Mouse (Mus musculus) ES-Bruce4 (cell line): Measurements from ENCODE around the gene Ryk. TPM values are rescaled to one million over a fixed set of nuclear protein-coding genes. Genes with fewer than 3 reads are reported as not detected.

ENCODE experiments used
- H3K27ac ChIP-seq: 2 replicates; pipeline ENCODE4 v1.5.1; 2012; ENCODE audit warnings: low read length, inconsistent platforms; ENCODE audit not compliant: insufficient read depth
- H3K27me3 ChIP-seq: 2 replicates; pipeline ENCODE4 v1.6.1; 2012; ENCODE audit warnings: mild to moderate bottlenecking, low read length, inconsistent platforms; ENCODE audit not compliant: control insufficient read depth, poor library complexity, insufficient read depth, severe bottlenecking
- H3K36me3 ChIP-seq: 2 replicates; pipeline ENCODE4 v1.6.1; 2012; ENCODE audit warnings: inconsistent platforms, mild to moderate bottlenecking, low read length, moderate library complexity; ENCODE audit not compliant: control insufficient read depth, poor library complexity, insufficient read depth, severe bottlenecking
- H3K4me1 ChIP-seq: one replicate; pipeline ENCODE4 v1.8.1; 2011; ENCODE audit warnings: low read length; ENCODE audit not compliant: control insufficient read depth, insufficient read depth
- H3K4me3 ChIP-seq: 2 replicates; pipeline ENCODE4 v1.5.1; 2011; ENCODE audit warnings: low read depth, mild to moderate bottlenecking, low read length
- H3K9ac ChIP-seq: 2 replicates; pipeline ENCODE4 v1.6.1; 2012; ENCODE audit warnings: low read depth, mild to moderate bottlenecking, inconsistent platforms; ENCODE audit not compliant: poor library complexity, severe bottlenecking
- H3K9me3 ChIP-seq: replicated peaks from 2 replicates; pipeline ENCODE4 v1.6.1; 2012; ENCODE audit warnings: mild to moderate bottlenecking, low read length, inconsistent platforms; ENCODE audit not compliant: control insufficient read depth, poor library complexity, insufficient read depth, severe bottlenecking
- CTCF ChIP-seq: IDR thresholded peaks from one replicate; pipeline ENCODE4 v1.8.1; 2011; ENCODE audit warnings: low read depth, low read length
- EP300 ChIP-seq: IDR thresholded peaks from 2 replicates; pipeline ENCODE4 v1.6.1; 2011; ENCODE audit warnings: low read depth, low read length; ENCODE audit not compliant: insufficient read depth
- POLR2A ChIP-seq: IDR thresholded peaks from one replicate; pipeline ENCODE4 v1.8.1; 2011; ENCODE audit warnings: low read length; ENCODE audit not compliant: insufficient read depth
- polyA plus RNA-seq: library from polyadenylated mRNA; stranded (reverse); fragments of >200 nt; gene quantifications from 2 replicates; pipeline ENCODE4 v1.2.4, GENCODE M21; 2011; ENCODE audit warnings: low read depth; ENCODE audit not compliant: missing spikeins, insufficient read depth, insufficient read length

Ryk gene
- polyA plus RNA-seq, 1 experiment, result 85.3 TPM

- H3K9ac ChIP-seq, result no peak overlapping the region
- H3K27ac ChIP-seq, result no peak overlapping the region
- H3K36me3 ChIP-seq, result no peaks in the 10 kb centered on the region
- no peaks in the 10 kb centered on the region for H3K9me3 ChIP-seq
- H3K4me1 ChIP-seq, result no peaks in the 10 kb centered on the region
- no peak overlapping the region for H3K4me3 ChIP-seq
- TF ChIP-seq EP300, result no peak
- no peaks in the 10 kb centered on the region for H3K27me3 ChIP-seq
Observed at GRCm38 (mm10) chr9:102922866-102923434, 88.2 kb downstream of the Ryk start.

- H3K27me3 ChIP-seq, result no peaks in the 10 kb centered on the region
- no peaks in the 10 kb centered on the region for H3K4me1 ChIP-seq
- TF ChIP-seq CTCF (no peak), EP300 (no peak), POLR2A (no peak)
- H3K9ac ChIP-seq, result no peak overlapping the region
- H3K4me3 ChIP-seq, result no peak overlapping the region
- H3K27ac ChIP-seq, result no peak overlapping the region
- H3K9me3 ChIP-seq, result no peaks in the 10 kb centered on the region
- no peaks in the 10 kb centered on the region for H3K36me3 ChIP-seq
Observed at GRCm38 (mm10) chr9:102923836-102924235, 89.1 kb downstream of the Ryk start.

DNA sequence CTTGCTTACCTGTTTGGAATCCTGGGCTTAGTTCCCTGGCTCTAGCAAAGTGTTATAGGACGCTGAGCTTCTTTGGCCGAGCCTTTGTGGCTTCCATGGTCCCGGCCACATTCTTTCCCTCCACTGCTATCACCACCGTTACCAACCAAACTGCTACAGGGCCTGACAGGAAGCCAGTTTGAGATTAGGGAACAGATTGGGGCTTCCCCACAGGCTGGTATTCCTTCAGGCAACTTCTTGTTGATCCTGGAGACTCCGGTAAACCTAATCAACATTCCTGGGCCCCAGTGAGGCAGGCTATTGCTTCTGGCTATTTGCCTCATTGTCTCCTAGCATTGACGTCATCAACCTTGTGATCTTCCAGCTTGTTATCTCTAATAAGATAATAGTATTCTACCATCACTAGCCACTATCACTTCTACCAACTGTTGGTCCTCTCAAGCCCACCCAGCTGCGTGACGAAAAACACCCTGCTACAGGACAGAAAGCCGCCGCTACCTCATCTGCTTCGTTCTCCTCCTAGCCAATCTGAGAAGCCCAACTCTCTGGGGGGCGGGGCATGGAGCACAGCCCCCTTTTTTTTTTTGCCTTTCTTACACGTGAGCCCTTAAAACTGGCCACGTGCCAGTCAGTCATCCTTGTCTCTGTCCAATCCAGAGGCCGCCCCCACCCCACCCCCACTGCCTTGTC is 90.1 kb downstream of the Ryk start:
- no peaks in the 10 kb centered on the region for H3K9me3 ChIP-seq
- no peaks in the 10 kb centered on the region for H3K27me3 ChIP-seq
- no peak overlapping the region for H3K9ac ChIP-seq
- H3K4me3 ChIP-seq, result peak overlapping the region; percentile 42
- no peaks in the 10 kb centered on the region for H3K4me1 ChIP-seq
- TF ChIP-seq EP300 (0 out of 2 replicates have a peak, but pooled peaks have one; percentile 4), POLR2A (no peak)
- no peaks in the 10 kb centered on the region for H3K36me3 ChIP-seq
- no peak overlapping the region for H3K27ac ChIP-seq

DNA sequence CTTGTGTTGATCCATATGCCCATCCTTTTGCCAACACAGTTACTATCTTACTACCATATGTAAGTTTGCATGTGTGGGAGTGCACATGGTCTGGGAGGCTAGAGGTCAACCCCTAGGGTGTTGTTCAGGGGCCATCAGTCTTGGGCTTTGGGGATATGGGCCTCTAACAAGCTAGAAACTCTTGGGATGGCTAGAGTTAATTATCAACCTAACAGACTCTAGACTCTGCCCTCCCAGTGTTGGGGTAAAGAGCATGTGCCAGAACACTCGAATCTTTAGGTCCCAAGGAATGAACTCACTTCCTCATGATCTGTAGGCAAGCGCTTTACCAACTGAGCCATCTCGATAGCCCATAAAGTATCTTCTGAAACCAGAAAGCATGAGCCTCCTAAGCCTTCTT is 91.4 kb downstream of the Ryk start:
- Histone ChIP-seq H3K4me3 (no peak overlapping the region), H3K27ac (no peak overlapping the region), H3K9me3 (no peaks in the 10 kb centered on the region), H3K9ac (no peak overlapping the region), H3K36me3 (no peaks in the 10 kb centered on the region), H3K27me3 (no peaks in the 10 kb centered on the region), H3K4me1 (no peaks in the 10 kb centered on the region)
- no peak for TF ChIP-seq EP300
- no peak for TF ChIP-seq POLR2A
- TF ChIP-seq CTCF, result no peak

- Histone ChIP-seq H3K4me1 (no peaks in the 10 kb centered on the region), H3K9me3 (no peaks in the 10 kb centered on the region), H3K36me3 (no peaks in the 10 kb centered on the region), H3K27me3 (no peaks in the 10 kb centered on the region), H3K4me3 (no peak overlapping the region), H3K27ac (no peak overlapping the region), H3K9ac (no peak overlapping the region)
- TF ChIP-seq EP300, result no peak
- TF ChIP-seq POLR2A, result no peak
- TF ChIP-seq CTCF, result no peak
Observed at GRCm38 (mm10) chr9:102929776-102930175, 95.1 kb downstream of the Ryk start.

DNA sequence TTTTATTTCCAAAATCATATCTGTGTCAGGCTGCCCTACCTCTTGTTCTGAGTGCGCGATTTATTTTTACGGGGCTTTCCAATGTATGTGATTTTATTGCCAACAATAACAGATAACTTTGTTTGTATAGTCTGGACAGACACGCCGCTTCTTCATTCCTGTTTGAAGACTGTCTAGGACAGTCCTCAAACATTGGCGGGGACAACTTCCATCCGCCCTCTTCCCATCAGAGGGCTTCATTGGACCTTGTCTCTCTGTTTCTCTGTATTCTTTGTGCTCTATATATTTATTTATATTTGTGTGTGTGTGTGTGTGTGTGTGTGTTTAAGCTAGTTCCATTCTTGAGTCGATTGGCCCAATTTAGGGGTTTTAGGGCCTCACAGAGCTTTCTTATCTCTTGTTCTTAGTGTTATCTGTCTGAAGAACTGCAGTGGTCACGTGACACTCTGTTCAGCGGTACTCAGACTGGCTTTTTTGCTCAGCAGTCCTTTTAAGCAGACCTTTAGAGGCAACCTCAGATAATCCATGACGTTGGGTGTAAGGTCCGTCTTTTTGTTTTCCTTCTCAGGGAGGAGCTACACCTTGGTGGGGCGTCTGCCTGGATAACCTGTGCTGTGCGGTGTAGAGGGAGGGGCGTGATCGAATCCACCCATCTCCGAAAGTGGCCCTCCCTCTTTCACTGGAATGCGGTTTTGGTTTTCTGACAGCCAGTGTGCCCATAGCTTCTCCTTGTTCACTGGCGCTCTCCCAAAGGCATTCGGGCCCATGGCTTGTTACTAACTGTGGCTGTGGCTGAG is 99.4 kb downstream of the Ryk start:
- TF ChIP-seq EP300 (no peak), CTCF (no peak), POLR2A (no peak)
- Histone ChIP-seq H3K27me3 (no peaks in the 10 kb centered on the region), H3K9ac (no peak overlapping the region), H3K36me3 (no peaks in the 10 kb centered on the region), H3K9me3 (no peaks in the 10 kb centered on the region), H3K4me3 (no peak overlapping the region; the same call in 1 of the 2 replicates), H3K4me1 (no peaks in the 10 kb centered on the region), H3K27ac (no peak overlapping the region)
